Mouse (Mus musculus) neural tube, embryonic 10.5 days (tissue): ENCODE measurements around the gene Ear10.
"Not testable (repeated sequence)": the region's sequence is repeated elsewhere in the genome, so short reads cannot be mapped to it uniquely, and the experiment has no call there.

Experiments used
- DNase-seq: peaks from one replicate; pipeline ENCODE4 v3.0.0-alpha.2; 2017; ENCODE audit warnings: low spot score; ENCODE audit errors: extremely low spot score

The Ear10 gene

GRCm38 (mm10) chr14:43923459-43923858, at the start of gene Ear10:
Gene Ear10, minus strand, starts transcription at chr14:43923559.
- not testable (repeated sequence) for DNase-seq

DNA sequence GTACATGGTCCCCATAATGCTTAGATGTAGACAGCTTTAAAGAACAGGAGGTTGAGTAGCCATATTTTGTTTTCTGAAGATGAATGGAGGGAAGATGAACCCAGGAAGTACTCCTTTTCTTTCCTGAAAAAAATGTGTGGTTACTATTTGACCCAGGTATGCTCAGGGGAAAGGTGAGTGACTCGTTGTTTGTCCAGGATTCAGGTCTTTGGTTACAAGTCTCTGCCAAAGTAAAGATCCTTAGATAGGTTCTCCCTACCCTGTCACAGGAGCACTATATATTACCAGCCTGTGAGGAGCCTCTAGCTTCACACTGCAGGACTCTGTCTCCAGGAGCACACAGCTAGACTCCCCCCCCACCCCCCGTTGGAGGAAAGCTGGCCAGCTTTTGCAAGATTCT, 33.4 kb upstream of the Ear10 start, which contains the start of gene Ang5:
TSS of gene Ang5 (plus strand) at position 301 of the 400 bp plus-strand sequence.
- not testable (repeated sequence) for DNase-seq

DNA sequence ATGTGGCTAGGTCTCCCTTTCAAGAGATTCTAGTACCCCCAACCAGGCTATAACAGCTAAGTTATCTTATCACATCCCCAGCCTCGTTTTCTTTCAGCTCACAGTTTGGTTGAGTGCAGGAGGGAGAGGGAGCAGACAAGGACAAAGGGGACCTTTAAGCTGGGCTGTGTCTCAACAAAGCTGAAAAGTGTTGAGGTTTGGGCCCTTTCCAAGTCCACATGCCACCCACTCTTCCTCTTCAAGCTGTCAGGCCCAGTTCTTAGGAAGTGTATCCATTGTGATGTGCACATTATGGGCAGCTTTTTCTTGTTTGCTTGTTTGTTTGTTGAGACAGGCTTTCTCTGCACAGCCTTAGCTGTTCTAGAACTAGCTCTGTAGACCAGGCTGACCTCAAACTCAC, 31.7 kb upstream of the Ear10 start:
- not testable (repeated sequence) for DNase-seq

DNA sequence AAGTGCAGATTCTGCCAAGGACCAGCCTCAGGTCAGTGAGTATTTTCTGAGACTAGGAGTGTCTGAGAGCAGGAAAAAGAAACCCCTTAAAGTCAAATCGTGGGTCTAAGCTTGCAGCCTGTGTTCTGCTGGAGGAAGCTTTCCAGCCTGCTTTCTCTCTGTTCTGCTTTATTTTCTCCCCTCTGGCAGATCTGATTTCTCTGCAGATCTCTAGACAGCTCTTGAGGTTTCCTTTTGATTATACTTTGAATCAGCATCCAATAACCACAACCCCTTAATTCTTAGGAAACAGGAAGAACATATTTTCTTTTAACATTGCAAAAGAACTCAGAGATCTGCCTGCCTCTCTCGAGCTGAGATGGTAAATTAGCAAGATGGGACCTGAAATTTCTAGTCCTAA, 30.0 kb upstream of the Ear10 start:
- not testable (repeated sequence) for DNase-seq

GRCm38 (mm10) chr14:43933399-43933798, 10.0 kb upstream of the Ear10 start:
- DNase-seq, result not testable (repeated sequence)

GRCm38 (mm10) chr14:43932991-43933390, 9.6 kb upstream of the Ear10 start:
- DNase-seq, result peak; percentile 47

GRCm38 (mm10) chr14:43925404-43925950, 2.1 kb upstream of the Ear10 start:
- DNase-seq, result peak; percentile 56

- DNase-seq, result peak; percentile 84
Observed at GRCm38 (mm10) chr14:43924688-43925403, 1.5 kb upstream of the Ear10 start, which contains the start of gene Gm8113. Gene Gm8113, plus strand, starts transcription at chr14:43925390.

DNA sequence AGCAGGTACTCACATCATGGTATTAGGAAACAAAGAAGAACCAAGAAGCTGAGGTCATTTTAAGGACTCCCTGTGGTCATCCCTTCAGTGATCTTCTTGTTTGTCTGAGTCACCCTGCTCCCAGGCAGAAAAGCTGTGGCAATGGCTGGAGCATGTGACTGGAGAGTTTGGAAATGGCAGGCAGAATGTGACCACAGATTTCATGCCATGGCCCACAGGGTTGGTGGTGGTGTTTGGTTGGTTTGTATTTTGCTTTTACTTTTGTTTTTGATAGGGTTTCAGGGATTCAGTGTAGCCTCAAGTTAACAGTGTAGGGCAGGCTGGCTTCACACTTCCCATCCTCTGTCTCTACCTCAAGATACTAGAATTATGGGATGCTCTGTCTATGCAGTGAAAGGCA, 5.1 kb downstream of the Ear10 start:
- DNase-seq, result not testable (repeated sequence)

DNA sequence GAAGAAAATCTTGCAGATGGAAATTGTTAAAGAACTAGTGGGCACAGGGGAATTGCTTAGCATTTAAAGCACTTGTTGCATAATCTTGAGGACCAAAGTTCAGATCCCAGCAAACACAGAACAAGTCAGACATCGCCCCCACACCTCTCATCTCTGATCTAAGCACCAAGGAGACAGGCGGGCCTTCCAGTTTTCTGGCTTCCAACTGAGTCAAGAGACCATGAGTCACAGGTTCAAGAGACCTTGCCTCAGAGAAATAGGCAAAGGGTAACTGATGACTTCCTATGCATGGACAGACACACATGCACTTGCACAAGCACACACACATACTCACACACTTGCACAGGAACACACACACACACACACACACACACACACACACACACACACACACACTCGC, 24.8 kb downstream of the Ear10 start:
- not testable (repeated sequence) for DNase-seq

GRCm38 (mm10) chr14:43895357-43895756, 28.0 kb downstream of the Ear10 start:
- not testable (repeated sequence) for DNase-seq

DNA sequence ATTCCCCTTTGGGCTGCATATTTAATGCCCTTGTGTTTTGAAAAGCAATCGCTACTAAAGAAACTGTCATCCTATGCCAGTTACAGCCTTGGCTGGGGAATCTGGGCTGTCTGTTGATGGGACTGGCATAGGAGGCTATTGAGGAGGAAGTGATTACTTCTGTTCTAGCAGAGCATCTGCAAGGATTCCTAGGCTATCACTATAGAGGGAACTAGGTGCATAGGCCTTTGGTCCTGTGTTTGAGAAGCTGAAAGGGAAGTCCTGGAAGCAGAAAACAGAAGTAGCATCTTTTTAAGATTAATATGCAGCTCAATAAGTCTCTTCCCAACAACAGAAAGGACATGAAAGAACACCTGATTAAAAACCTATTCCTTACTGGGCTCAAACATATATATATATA, 32.1 kb downstream of the Ear10 start:
- DNase-seq, result not testable (repeated sequence)

GRCm38 (mm10) chr14:43886235-43886634, 37.1 kb downstream of the Ear10 start:
- DNase-seq, result not testable (repeated sequence)

- not testable (repeated sequence) for DNase-seq
Observed at GRCm38 (mm10) chr14:43879966-43880545, 43.3 kb downstream of the Ear10 start.

- DNase-seq, result not testable (repeated sequence)
Observed at GRCm38 (mm10) chr14:43877789-43878188, 45.6 kb downstream of the Ear10 start.

GRCm38 (mm10) chr14:43875417-43875816, 47.9 kb downstream of the Ear10 start, which contains the start of gene Ear1:
Gene Ear1, minus strand, starts transcription at chr14:43875517.
- DNase-seq, result not testable (repeated sequence)

DNA sequence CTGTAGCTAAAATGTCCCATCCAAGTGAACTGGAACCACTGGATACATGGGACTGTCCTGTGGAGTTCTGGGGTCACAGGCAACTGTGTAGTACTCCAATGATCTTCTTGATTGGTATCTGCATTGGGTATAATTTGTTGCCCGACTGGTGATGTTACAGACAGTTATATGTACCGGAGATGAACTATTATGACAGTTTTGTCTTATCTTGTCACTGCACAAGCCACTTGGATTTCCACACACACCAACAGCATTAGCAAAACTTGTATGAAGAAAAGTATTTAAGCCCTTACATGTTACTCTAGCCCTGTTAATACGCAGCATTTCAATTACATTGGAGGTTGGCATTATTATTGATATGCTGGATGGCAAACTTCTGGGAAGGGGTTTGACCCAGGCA, 48.5 kb downstream of the Ear10 start:
- not testable (repeated sequence) for DNase-seq
